Mouse (Mus musculus) forebrain, embryonic 16.5 days (tissue): Measurements from ENCODE around the gene Olfr1219. TPM values are rescaled to one million over a fixed set of nuclear protein-coding genes. Genes with fewer than 3 reads are reported as not detected.

Experiments used
- ATAC-seq: fragments of 200-750 bp; cut with Nextera tagmentation; 2 replicates; pipeline ENCODE4 v1.8.0; 2017; ENCODE audit warnings: mild to moderate bottlenecking, moderate library complexity
- H3K27ac ChIP-seq: fragments of 300-500 bp; sonication (generic); 2 replicates; pipeline ENCODE4 v1.5.1; 2014; ENCODE audit warnings: low read length, control low read depth
- H3K27me3 ChIP-seq: fragments of 300-500 bp; sonication (generic); replicated peaks from 2 replicates; pipeline ENCODE4 v1.6.1; 2014; ENCODE audit warnings: low read length; ENCODE audit not compliant: control insufficient read depth, insufficient read depth
- H3K36me3 ChIP-seq: fragments of 300-500 bp; sonication (generic); 2 replicates; pipeline ENCODE4 v1.6.1; 2014; ENCODE audit not compliant: control insufficient read depth, insufficient read depth
- H3K4me1 ChIP-seq: fragments of 300-500 bp; sonication (generic); replicated peaks from 2 replicates; pipeline ENCODE4 v1.6.1; 2014; ENCODE audit warnings: low read length; ENCODE audit not compliant: control insufficient read depth, insufficient read depth
- H3K4me2 ChIP-seq: fragments of 300-500 bp; sonication (generic); 2 replicates; pipeline ENCODE4 v1.6.1; 2014; ENCODE audit warnings: mild to moderate bottlenecking, low read length, control low read depth
- H3K4me3 ChIP-seq: fragments of 300-500 bp; sonication (generic); replicated peaks from 2 replicates; pipeline ENCODE4 v1.5.1; 2014; ENCODE audit warnings: mild to moderate bottlenecking, low read length, control low read depth
- H3K9ac ChIP-seq: fragments of 300-500 bp; sonication (generic); replicated peaks from 2 replicates; pipeline ENCODE4 v1.6.1; 2014; ENCODE audit warnings: low read depth, low read length, control low read depth
- H3K9me3 ChIP-seq: fragments of 300-500 bp; sonication (generic); 2 replicates; pipeline ENCODE4 v1.6.1; 2016; ENCODE audit warnings: low read length; ENCODE audit not compliant: control insufficient read depth
- WGBS: fragments of 180-500 bp; shearing (Covaris S2); extraction: QIAGEN DNeasy Blood & Tissue Kit; methylation state at CpG from one replicate; pipeline ENCODE4 v1.1.7; 2014; 5-methylcytosine and 5-hydroxymethylcytosine counted together
- polyA plus RNA-seq: library from polyadenylated mRNA; unstranded; fragments of >200 nt; fragmentation: Nextera tagmentation; extraction: Ambion mirVana; gene quantifications from 2 replicates; pipeline ENCODE4 v1.2.1, GENCODE M21; 2015

Olfr1219 gene
- not detected in 2 replicates for polyA plus RNA-seq

- no peak for ATAC-seq
- H3K27ac ChIP-seq: no peak within 1 kb of the TSS
Measured at GRCm38 (mm10) chr2:89083413-89083812, at the start of gene Olfr1219. TSS of gene Olfr1219 (minus strand) at chr2:89083513.

GRCm38 (mm10) chr2:89132954-89133353 lies 49.6 kb upstream of the Olfr1219 start, which contains the start of gene Olfr1222:
TSS of gene Olfr1222 (minus strand) at chr2:89133054.
- no peaks in the 10 kb centered on the region for H3K27me3 ChIP-seq
- ATAC-seq: no peak
- no peaks in the 10 kb centered on the region for H3K4me1 ChIP-seq
- no peak within 1 kb of the TSS for H3K4me2 ChIP-seq
- 83% methylated on average over 3 of the region's 3 CpGs for WGBS
- H3K9ac ChIP-seq: no peak within 1 kb of the TSS
- H3K36me3 ChIP-seq: no peaks in the 10 kb centered on the region
- no peak within 1 kb of the TSS for H3K27ac ChIP-seq
- H3K4me3 ChIP-seq: no peak within 1 kb of the TSS
- H3K9me3 ChIP-seq: no peaks in the 10 kb centered on the region

More at GRCm38 (mm10) chr2:89083413-89083812, at the start of gene Olfr1219:
- H3K36me3 ChIP-seq: no peaks in the 10 kb centered on the region
- H3K9ac ChIP-seq: no peak within 1 kb of the TSS
- 71% methylated on average over 1 of the region's 1 CpGs for WGBS
- no peaks in the 10 kb centered on the region for H3K27me3 ChIP-seq
- no peaks in the 10 kb centered on the region for H3K4me1 ChIP-seq
- no peaks in the 10 kb centered on the region for H3K9me3 ChIP-seq
- no peak within 1 kb of the TSS for H3K4me3 ChIP-seq
- H3K4me2 ChIP-seq: no peak within 1 kb of the TSS

- Histone ChIP-seq H3K9me3 (no peaks in the 10 kb centered on the region), H3K4me1 (no peaks in the 10 kb centered on the region), H3K4me3 (no peak within 1 kb of the TSS), H3K36me3 (no peaks in the 10 kb centered on the region), H3K27ac (no peak within 1 kb of the TSS), H3K27me3 (no peaks in the 10 kb centered on the region), H3K9ac (no peak within 1 kb of the TSS), H3K4me2 (no peak within 1 kb of the TSS)
- no peak for ATAC-seq
- 86% methylated on average over 2 of the region's 2 CpGs for WGBS
Measured at GRCm38 (mm10) chr2:89117183-89117582, 33.9 kb upstream of the Olfr1219 start, which contains the start of gene Olfr1221. TSS of gene Olfr1221 (minus strand) at chr2:89117283.

GRCm38 (mm10) chr2:89106735-89107134 lies 23.4 kb upstream of the Olfr1219 start, which contains the start of gene Olfr1220:
TSS of gene Olfr1220 (minus strand) at chr2:89106835.
- H3K4me2 ChIP-seq: no peak within 1 kb of the TSS
- no peak for ATAC-seq
- H3K9me3 ChIP-seq: no peaks in the 10 kb centered on the region
- H3K36me3 ChIP-seq: no peaks in the 10 kb centered on the region
- no peak within 1 kb of the TSS for H3K4me3 ChIP-seq
- 79% methylated on average over 3 of the region's 3 CpGs for WGBS
- H3K27me3 ChIP-seq: no peaks in the 10 kb centered on the region
- H3K9ac ChIP-seq: no peak within 1 kb of the TSS
- no peaks in the 10 kb centered on the region for H3K4me1 ChIP-seq
- H3K27ac ChIP-seq: no peak within 1 kb of the TSS

- Histone ChIP-seq H3K27me3 (no peaks in the 10 kb centered on the region), H3K4me2 (no peak overlapping the region), H3K36me3 (no peaks in the 10 kb centered on the region), H3K4me1 (no peaks in the 10 kb centered on the region), H3K9me3 (no peaks in the 10 kb centered on the region), H3K27ac (no peak overlapping the region), H3K9ac (no peak overlapping the region), H3K4me3 (no peak overlapping the region)
- no peak for ATAC-seq
Measured at GRCm38 (mm10) chr2:89105651-89106050, 22.3 kb upstream of the Olfr1219 start.

- no peak for ATAC-seq
- 96% methylated on average over 1 of the region's 1 CpGs for WGBS
Measured at GRCm38 (mm10) chr2:89093848-89094247, 10.5 kb upstream of the Olfr1219 start.

GRCm38 (mm10) chr2:89081487-89081886 lies 1.8 kb downstream of the Olfr1219 start:
- ATAC-seq: no peak

More at GRCm38 (mm10) chr2:89093848-89094247, 10.5 kb upstream of the Olfr1219 start:
- no peak overlapping the region for H3K4me2 ChIP-seq
- no peaks in the 10 kb centered on the region for H3K36me3 ChIP-seq
- H3K4me1 ChIP-seq: no peaks in the 10 kb centered on the region
- H3K9me3 ChIP-seq: no peaks in the 10 kb centered on the region
- no peaks in the 10 kb centered on the region for H3K27me3 ChIP-seq
- no peak overlapping the region for H3K27ac ChIP-seq
- no peak overlapping the region for H3K4me3 ChIP-seq
- H3K9ac ChIP-seq: no peak overlapping the region

GRCm38 (mm10) chr2:89061087-89061486 lies 22.2 kb downstream of the Olfr1219 start, which contains the start of gene Olfr1218:
TSS of gene Olfr1218 (minus strand) at chr2:89061187.
- no peaks in the 10 kb centered on the region for H3K36me3 ChIP-seq
- no peak for ATAC-seq
- H3K9ac ChIP-seq: no peak within 1 kb of the TSS
- H3K4me1 ChIP-seq: no peaks in the 10 kb centered on the region
- H3K9me3 ChIP-seq: no peaks in the 10 kb centered on the region
- H3K4me2 ChIP-seq: no peak within 1 kb of the TSS
- no peak within 1 kb of the TSS for H3K27ac ChIP-seq
- no peaks in the 10 kb centered on the region for H3K27me3 ChIP-seq
- H3K4me3 ChIP-seq: no peak within 1 kb of the TSS

More at GRCm38 (mm10) chr2:89081487-89081886, 1.8 kb downstream of the Olfr1219 start:
- no peaks in the 10 kb centered on the region for H3K27me3 ChIP-seq
- H3K4me1 ChIP-seq: no peaks in the 10 kb centered on the region
- no peak overlapping the region for H3K27ac ChIP-seq
- H3K4me3 ChIP-seq: no peak overlapping the region
- no peak overlapping the region for H3K4me2 ChIP-seq
- no peaks in the 10 kb centered on the region for H3K9me3 ChIP-seq
- H3K9ac ChIP-seq: no peak overlapping the region
- no peaks in the 10 kb centered on the region for H3K36me3 ChIP-seq

GRCm38 (mm10) chr2:89031965-89032364 lies 51.3 kb downstream of the Olfr1219 start, which contains the start of gene Olfr1217:
TSS of gene Olfr1217 (minus strand) at chr2:89032065.
- H3K9me3 ChIP-seq: no peaks in the 10 kb centered on the region
- 67% methylated on average over 2 of the region's 2 CpGs for WGBS
- ATAC-seq: no peak

More at GRCm38 (mm10) chr2:89031965-89032364, 51.3 kb downstream of the Olfr1219 start, which contains the start of gene Olfr1217:
- Histone ChIP-seq H3K27ac (no peak within 1 kb of the TSS), H3K36me3 (no peaks in the 10 kb centered on the region), H3K4me3 (no peak within 1 kb of the TSS), H3K27me3 (no peaks in the 10 kb centered on the region), H3K4me1 (no peaks in the 10 kb centered on the region), H3K4me2 (no peak within 1 kb of the TSS), H3K9ac (no peak within 1 kb of the TSS)
